Mouse (Mus musculus) G1E (cell line): ENCODE measurements around the gene Fiz1. TPM values are rescaled to one million over a fixed set of nuclear protein-coding genes. Genes with fewer than 3 reads are reported as not detected.

Experiments used
- ATAC-seq: 2 replicates; pipeline ENCODE4 v1.8.0; 2016; ENCODE audit warnings: mild to moderate bottlenecking; ENCODE audit not compliant: insufficient number of reproducible peaks, poor library complexity, low FRiP score, severe bottlenecking; ENCODE audit errors: extremely low read depth
- DNase-seq: peaks from one replicate; pipeline ENCODE4 v3.0.0; 2012; ENCODE audit warnings: low spot score
- H3K27me3 ChIP-seq: 2 replicates; pipeline ENCODE4 v1.6.1; 2012; ENCODE audit warnings: mild to moderate bottlenecking, low read length, inconsistent platforms; ENCODE audit not compliant: insufficient read depth
- H3K36me3 ChIP-seq: replicated peaks from 2 replicates; pipeline ENCODE3; 2012; ENCODE audit warnings: mild to moderate bottlenecking, inconsistent platforms
- H3K4me1 ChIP-seq: 2 replicates; pipeline ENCODE4 v1.6.1; 2012; ENCODE audit warnings: low read depth, low read length, inconsistent platforms, mixed read lengths; ENCODE audit not compliant: insufficient read depth
- H3K4me3 ChIP-seq: 2 replicates; pipeline ENCODE4 v1.5.1; 2012; ENCODE audit warnings: low read depth, mild to moderate bottlenecking, inconsistent platforms, low read length, moderate library complexity, mixed read lengths
- H3K9me3 ChIP-seq: replicated peaks from 2 replicates; pipeline ENCODE4 v1.6.1; 2012; ENCODE audit warnings: inconsistent platforms
- CTCF ChIP-seq: IDR thresholded peaks from 2 replicates; pipeline ENCODE4 v1.5.1; 2012; ENCODE audit warnings: low read depth, low read length, inconsistent platforms, mixed read lengths
- GATA1 ChIP-seq: IDR thresholded peaks from 2 replicates; pipeline ENCODE4 v1.6.1; 2012; ENCODE audit warnings: borderline replicate concordance, low read length, inconsistent platforms, mixed read lengths
- GATA2 ChIP-seq: IDR thresholded peaks from 2 replicates; pipeline ENCODE4 v1.6.1; 2012; ENCODE audit warnings: low read depth, low read length, inconsistent platforms, borderline replicate concordance
- POLR2AphosphoS5 ChIP-seq: IDR thresholded peaks from 2 replicates; pipeline ENCODE4 v1.6.1; 2012; ENCODE audit warnings: low read depth, low read length, inconsistent platforms; ENCODE audit not compliant: insufficient replicate concordance
- TAL1 ChIP-seq: conservative IDR thresholded peaks from 2 replicates; pipeline ENCODE4 v1.6.1; 2012; ENCODE audit warnings: low read depth, low read length, inconsistent platforms, mixed read lengths
- polyA plus RNA-seq: library from polyadenylated mRNA; stranded (reverse); fragments of >175 nt; gene quantifications from 2 replicates; pipeline ENCODE4 v1.2.3, GENCODE M21; 2012
- total RNA-seq, 2 experiments: library from RNA; stranded (forward) in 1 of 2; stranded (reverse) in 1 of 2; fragments of 200-1000 nt in 1 of 2; fragments of >200 nt in 1 of 2; fragmentation: Nextera tagmentation in 1 of 2; gene quantifications; 2 replicates each; pipeline ENCODE4 v1.2.3; 2014 to 2017

The Fiz1 gene
- total and polyA plus RNA-seq, 3 experiments = 22.2 to 66.6 (median 53.4) TPM

GRCm38 (mm10) chr7:4993999-4994788 lies 20.3 kb downstream of the Fiz1 start:
- Histone ChIP-seq H3K36me3 (no peaks in the 10 kb centered on the region), H3K4me3 (peak overlapping the region; percentile 30; the same call in 1 of the 2 replicates), H3K9me3 (peaks cover 20% of the 10 kb centered on the region; the same call in 1 of the 2 replicates), H3K27me3 (peaks cover 24% of the 10 kb centered on the region; the same call in 1 of the 2 replicates), H3K4me1 (peaks cover 8% of the 10 kb centered on the region; the same call in 1 of the 2 replicates)
- ATAC-seq (no peak), DNase-seq (no peak)
- TF ChIP-seq TAL1 = no peak
- TF ChIP-seq CTCF = no peak
- TF ChIP-seq POLR2AphosphoS5 = no peak
- no peak for TF ChIP-seq GATA1
- TF ChIP-seq GATA2 = no peak

- H3K27me3 ChIP-seq = peaks cover 24% of the 10 kb centered on the region; the same call in 1 of the 2 replicates
- ATAC-seq = no peak
- DNase-seq = no peak
- TF ChIP-seq CTCF (no peak), POLR2AphosphoS5 (no peak), TAL1 (no peak), GATA2 (no peak), GATA1 (no peak)
- H3K36me3 ChIP-seq = no peaks in the 10 kb centered on the region
- H3K4me1 ChIP-seq = peaks cover 8% of the 10 kb centered on the region; the same call in 1 of the 2 replicates
- no peak overlapping the region for H3K4me3 ChIP-seq
- peaks cover 20% of the 10 kb centered on the region; the same call in 1 of the 2 replicates for H3K9me3 ChIP-seq
Measured at GRCm38 (mm10) chr7:4993347-4993998, 21.0 kb downstream of the Fiz1 start.

- TF ChIP-seq POLR2AphosphoS5 = no peak
- no peak for TF ChIP-seq GATA1
- TF ChIP-seq TAL1 = no peak
- no peak for TF ChIP-seq CTCF
- no peak for TF ChIP-seq GATA2
- no peaks in the 10 kb centered on the region; the same call in 1 of the 2 replicates for H3K27me3 ChIP-seq
- DNase-seq = no peak
- H3K9me3 ChIP-seq = peaks cover 7% of the 10 kb centered on the region; the same call in 1 of the 2 replicates
- H3K4me1 ChIP-seq = no peaks in the 10 kb centered on the region
- no peaks in the 10 kb centered on the region for H3K36me3 ChIP-seq
- ATAC-seq = no peak
- no peak overlapping the region for H3K4me3 ChIP-seq
Measured at GRCm38 (mm10) chr7:4988250-4988649, 26.2 kb downstream of the Fiz1 start.

- TF ChIP-seq TAL1 (no peak), GATA1 (no peak), POLR2AphosphoS5 (no peak), CTCF (no peak), GATA2 (no peak)
- ATAC-seq (no peak), DNase-seq (no peak)
- H3K4me1 ChIP-seq = 0 out of 2 replicates have a peak, but pooled peaks cover 2% of the 10 kb centered on the region
- no peak overlapping the region for H3K4me3 ChIP-seq
- H3K27me3 ChIP-seq = peaks cover 12% of the 10 kb centered on the region
- H3K9me3 ChIP-seq = peaks cover 3% of the 10 kb centered on the region
- H3K36me3 ChIP-seq = no peaks in the 10 kb centered on the region
Measured at GRCm38 (mm10) chr7:4976832-4977231, 37.7 kb downstream of the Fiz1 start.

- Histone ChIP-seq H3K4me3 (no peak overlapping the region), H3K27me3 (peaks cover 18% of the 10 kb centered on the region), H3K9me3 (peaks cover 3% of the 10 kb centered on the region), H3K4me1 (peaks cover 2% of the 10 kb centered on the region; the same call in 1 of the 2 replicates), H3K36me3 (no peaks in the 10 kb centered on the region)
- no peak for TF ChIP-seq GATA1
- no peak for TF ChIP-seq GATA2
- TF ChIP-seq TAL1 = no peak
- TF ChIP-seq CTCF = no peak
- TF ChIP-seq POLR2AphosphoS5 = no peak
- ATAC-seq = no peak
- no peak for DNase-seq
Measured at GRCm38 (mm10) chr7:4975455-4975854, 39.0 kb downstream of the Fiz1 start.

GRCm38 (mm10) chr7:4972321-4973047 lies 42.0 kb downstream of the Fiz1 start:
- Histone ChIP-seq H3K36me3 (no peaks in the 10 kb centered on the region), H3K9me3 (peaks cover 3% of the 10 kb centered on the region), H3K4me3 (no peak overlapping the region), H3K27me3 (peaks cover 24% of the 10 kb centered on the region), H3K4me1 (peaks cover 2% of the 10 kb centered on the region; the same call in 1 of the 2 replicates)
- ATAC-seq (no peak), DNase-seq (no peak)
- TF ChIP-seq TAL1 (no peak), GATA1 (no peak), CTCF (no peak), POLR2AphosphoS5 (no peak), GATA2 (no peak)
